8 mouse cellular contexts compared by ENCODE assay signal in genomic region chr1:78725617-78726223, GRCm38 (mm10).
A peak's percentile ranks its signal among the peaks of the same experiment; 100 is the strongest.
DNase-seq lines count a peak whose midpoint lies in the region; ATAC-seq and TF ChIP-seq lines count a peak whose summit lies in the region.

No protein-coding gene starts in this region.

- no peak for DNase-seq in liver, postnatal 0 days
- DNase-seq in liver, embryonic 11.5 days (ENCODE audit: low spot score) = no peak
- DNase-seq in cerebellum, adult 9-11 months = peak; percentile 48
- no peak for DNase-seq in left cerebral cortex, postnatal 36 days (ENCODE audit: low spot score in 2 of 2)
- DNase-seq in right cerebral cortex, postnatal 36 days (ENCODE audit: low spot score in 2 of 2) = no peak

- no peak for ATAC-seq in liver, postnatal 0 days
- ATAC-seq in liver, embryonic 11.5 days (replicated peaks; ENCODE audit: low FRiP score) = no peak
- peak; percentile 20; the same call in 1 of the 2 replicates for ATAC-seq in forebrain, embryonic 13.5 days
- ATAC-seq in midbrain, embryonic 15.5 days (replicated peaks) = peak; percentile 41
- no peak for ATAC-seq in granulocyte monocyte progenitor cell, adult 5-6 weeks (replicated peaks; ENCODE audit: poor library complexity, severe bottlenecking)

- intact Hi-C loops in left cerebral cortex, postnatal 36 days (cut with DNase I) = loop anchor here (2.0 to 5.0 kb wide), 3 partner anchors 122 to 957 kb away; no protein-coding TSS in a partner anchor

- 59% methylated on average over 6 of the region's 6 CpGs for WGBS in liver, postnatal 0 days (ENCODE audit: insufficient replicate concordance)
- 62% methylated on average over 6 of the region's 6 CpGs for WGBS in liver, embryonic 11.5 days
- WGBS in forebrain, embryonic 13.5 days = 70% methylated on average over 6 of the region's 6 CpGs
- WGBS in midbrain, embryonic 15.5 days = 59% methylated on average over 6 of the region's 6 CpGs

- no peak overlapping the region for H3K9ac ChIP-seq in liver, postnatal 0 days (replicated peaks)
- no peak overlapping the region for H3K9ac ChIP-seq in liver, embryonic 11.5 days (ENCODE audit: low read depth, low read length)
- H3K9ac ChIP-seq in forebrain, embryonic 13.5 days = no peak overlapping the region
- no peak overlapping the region for H3K9ac ChIP-seq in midbrain, embryonic 15.5 days

- TF ChIP-seq CTCF in liver, postnatal 0 days (IDR thresholded peaks at IDR 0.05; ENCODE audit: low read depth) = peak; percentile 23; the same call in 1 of the 2 replicates

- H3K4me3 ChIP-seq in liver, postnatal 0 days (ENCODE audit: low read depth, low read length) = no peak overlapping the region
- H3K4me3 ChIP-seq in liver, embryonic 11.5 days (ENCODE audit: low read depth, low read length) = no peak overlapping the region
- H3K4me3 ChIP-seq in forebrain, embryonic 13.5 days = no peak overlapping the region
- H3K4me3 ChIP-seq in midbrain, embryonic 15.5 days = no peak overlapping the region

- H3K4me2 ChIP-seq in liver, postnatal 0 days (ENCODE audit: low read depth, low read length) = no peak overlapping the region
- no peak overlapping the region for H3K4me2 ChIP-seq in liver, embryonic 11.5 days
- H3K4me2 ChIP-seq in forebrain, embryonic 13.5 days = no peak overlapping the region
- no peak overlapping the region for H3K4me2 ChIP-seq in midbrain, embryonic 15.5 days

- H3K27ac ChIP-seq in liver, postnatal 0 days (ENCODE audit: low read depth) = no peak overlapping the region
- H3K27ac ChIP-seq in liver, embryonic 11.5 days (ENCODE audit: low read depth, low read length) = no peak overlapping the region
- no peak overlapping the region for H3K27ac ChIP-seq in forebrain, embryonic 13.5 days
- H3K27ac ChIP-seq in midbrain, embryonic 15.5 days = 0 out of 2 replicates have a peak overlapping the region, but pooled peaks have one; percentile 20

- no peaks in the 10 kb centered on the region for H3K9me3 ChIP-seq in liver, postnatal 0 days (ENCODE audit: low read length)
- no peaks in the 10 kb centered on the region for H3K9me3 ChIP-seq in liver, embryonic 11.5 days (ENCODE audit: control insufficient read depth, low read length)
- no peaks in the 10 kb centered on the region for H3K9me3 ChIP-seq in forebrain, embryonic 13.5 days (replicated peaks)
- no peaks in the 10 kb centered on the region for H3K9me3 ChIP-seq in midbrain, embryonic 15.5 days

- no peak for TF ChIP-seq EP300 in liver, postnatal 0 days (IDR thresholded peaks at IDR 0.05; ENCODE audit: low read depth)

- H3K27me3 ChIP-seq in liver, postnatal 0 days (ENCODE audit: insufficient read depth, low read length) = no peaks in the 10 kb centered on the region
- H3K27me3 ChIP-seq in liver, embryonic 11.5 days (replicated peaks; ENCODE audit: control insufficient read depth, insufficient read depth, low read length) = no peaks in the 10 kb centered on the region
- H3K27me3 ChIP-seq in forebrain, embryonic 13.5 days = no peaks in the 10 kb centered on the region
- no peaks in the 10 kb centered on the region for H3K27me3 ChIP-seq in midbrain, embryonic 15.5 days (replicated peaks)

- no peaks in the 10 kb centered on the region for H3K36me3 ChIP-seq in liver, postnatal 0 days (replicated peaks; ENCODE audit: insufficient read depth, low read length)
- H3K36me3 ChIP-seq in liver, embryonic 11.5 days (ENCODE audit: control insufficient read depth, insufficient read depth, low read length) = no peaks in the 10 kb centered on the region
- H3K36me3 ChIP-seq in forebrain, embryonic 13.5 days (ENCODE audit: poor library complexity, severe bottlenecking) = no peaks in the 10 kb centered on the region
- H3K36me3 ChIP-seq in midbrain, embryonic 15.5 days (replicated peaks) = no peaks in the 10 kb centered on the region

- no peaks in the 10 kb centered on the region for H3K4me1 ChIP-seq in liver, postnatal 0 days (ENCODE audit: insufficient read depth)
- no peaks in the 10 kb centered on the region for H3K4me1 ChIP-seq in liver, embryonic 11.5 days (replicated peaks; ENCODE audit: control insufficient read depth, insufficient read depth, low read length)
- H3K4me1 ChIP-seq in forebrain, embryonic 13.5 days = 0 out of 2 replicates have a peak, but pooled peaks cover 6% of the 10 kb centered on the region
- H3K4me1 ChIP-seq in midbrain, embryonic 15.5 days = peaks cover 12% of the 10 kb centered on the region

Comparison
In these comparisons a context has a peak if more than half of its experiments do, and no peak if none do; other contexts are left out.
1. ATAC-seq: peak in forebrain, embryonic 13.5 days (single experiment) and midbrain, embryonic 15.5 days (single experiment); none in liver, postnatal 0 days (single experiment), liver, embryonic 11.5 days (single experiment) and granulocyte monocyte progenitor cell, adult 5-6 weeks (single experiment).